In genomic region chr9:111408427-111408826, GRCm38 (mm10) we compare ENCODE assay signal across 24 mouse cellular contexts. TPM values are rescaled to one million over a fixed set of nuclear protein-coding genes. Genes with fewer than 3 reads are reported as not detected.
A peak's percentile ranks its signal among the peaks of the same experiment; 100 is the strongest.
DNase-seq lines count a peak whose midpoint lies in the region; ATAC-seq and TF ChIP-seq lines count a peak whose summit lies in the region.
"Had no signal": no experiment of that assay in that cellular context is flagged by ENCODE, and none has a peak within 500 bp of the region (broad histone marks: within the 10 kb centered on the region; RNA-seq: fewer than 3 reads in every experiment).

No protein-coding gene starts in this region.

- no peak overlapping the region for H3K27ac ChIP-seq in left cerebral cortex, adult 2 months
- H3K27ac ChIP-seq in stomach, embryonic 14.5 days (ENCODE audit: low read length) = peak overlapping the region; percentile 21; the same call in 1 of the 2 replicates
- H3K27ac ChIP-seq in stomach, postnatal 0 days (replicated peaks) = no peak overlapping the region
- no peak overlapping the region for H3K27ac ChIP-seq in kidney, embryonic 15.5 days
- H3K27ac ChIP-seq: embryonic facial prominence, embryonic 15.5 days; forebrain, embryonic 10.5 days; heart, embryonic 10.5 days; hindbrain, embryonic 12.5 days; hindbrain, postnatal 0 days had no signal

- no peak for TF ChIP-seq CTCF in left cerebral cortex, adult 2 months (IDR thresholded peaks at IDR 0.05)
- no peak for TF ChIP-seq CTCF in stomach, postnatal 0 days (IDR thresholded peaks at IDR 0.05; ENCODE audit: low read depth)

- ATAC-seq in frontal cortex, adult (ENCODE audit: low TSS enrichment) = peak; percentile 21; the same call in 1 of the 2 replicates
- ATAC-seq in stomach, embryonic 14.5 days (ENCODE audit: insufficient number of reproducible peaks, insufficient read depth, low FRiP score, low read depth) = no peak
- no peak for ATAC-seq in stomach, postnatal 0 days (ENCODE audit: low FRiP score, low TSS enrichment)
- ATAC-seq in kidney, embryonic 15.5 days (replicated peaks; ENCODE audit: low FRiP score) = no peak
- ATAC-seq: activated CD4-positive, CD25-positive, alpha-beta regulatory T cell, adult 4 months; hindbrain, postnatal 0 days; Patski had no signal

- TF ChIP-seq EP300 in stomach, postnatal 0 days (optimal IDR thresholded peaks at IDR 0.05) = no peak

- no peak overlapping the region for H3K4me3 ChIP-seq in left cerebral cortex, adult 2 months
- H3K4me3 ChIP-seq in stomach, embryonic 14.5 days (ENCODE audit: low read depth, low read length) = no peak overlapping the region
- no peak overlapping the region for H3K4me3 ChIP-seq in stomach, postnatal 0 days (ENCODE audit: low read depth, low read length)
- H3K4me3 ChIP-seq in kidney, embryonic 15.5 days (replicated peaks) = no peak overlapping the region
- H3K4me3 ChIP-seq: embryonic facial prominence, embryonic 15.5 days; erythroblast, embryonic 14.5 days; forebrain, embryonic 10.5 days; heart, embryonic 10.5 days; hindbrain, embryonic 12.5 days had no signal

- no peak overlapping the region for H3K9ac ChIP-seq in stomach, embryonic 14.5 days (replicated peaks; ENCODE audit: low read depth, low read length)
- no peak overlapping the region for H3K9ac ChIP-seq in stomach, postnatal 0 days (ENCODE audit: low read length)
- H3K9ac ChIP-seq in kidney, embryonic 15.5 days = no peak overlapping the region
- H3K9ac ChIP-seq: embryonic facial prominence, embryonic 15.5 days; hindbrain, embryonic 12.5 days had no signal

- no peaks in the 10 kb centered on the region for H3K9me3 ChIP-seq in stomach, embryonic 14.5 days (ENCODE audit: control insufficient read depth, low read depth, low read length)
- H3K9me3 ChIP-seq in stomach, postnatal 0 days (ENCODE audit: control insufficient read depth, low read length) = no peaks in the 10 kb centered on the region
- no peaks in the 10 kb centered on the region for H3K9me3 ChIP-seq in kidney, embryonic 15.5 days (replicated peaks)
- H3K9me3 ChIP-seq: embryonic facial prominence, embryonic 15.5 days; forebrain, embryonic 10.5 days; heart, embryonic 10.5 days; hindbrain, embryonic 12.5 days had no signal

- H3K36me3 ChIP-seq in stomach, embryonic 14.5 days (ENCODE audit: control insufficient read depth, insufficient read depth, low read length) = no peaks in the 10 kb centered on the region
- H3K36me3 ChIP-seq in stomach, postnatal 0 days (ENCODE audit: control insufficient read depth, insufficient read depth, low read length) = no peaks in the 10 kb centered on the region
- no peaks in the 10 kb centered on the region for H3K36me3 ChIP-seq in kidney, embryonic 15.5 days
- H3K36me3 ChIP-seq: embryonic facial prominence, embryonic 15.5 days; forebrain, embryonic 10.5 days; heart, embryonic 10.5 days; hindbrain, embryonic 12.5 days had no signal

- 68% methylated on average over 10 of the region's 10 CpGs for WGBS in stomach, embryonic 14.5 days
- WGBS in stomach, postnatal 0 days = 73% methylated on average over 10 of the region's 10 CpGs
- WGBS in kidney, embryonic 15.5 days = 71% methylated on average over 10 of the region's 10 CpGs

- peaks cover 8% of the 10 kb centered on the region for H3K4me1 ChIP-seq in stomach, embryonic 14.5 days (ENCODE audit: control insufficient read depth, insufficient read depth, low read length)
- H3K4me1 ChIP-seq in stomach, postnatal 0 days (replicated peaks; ENCODE audit: control insufficient read depth, insufficient read depth) = no peaks in the 10 kb centered on the region
- peaks cover 12% of the 10 kb centered on the region; the same call in 1 of the 2 replicates for H3K4me1 ChIP-seq in kidney, embryonic 15.5 days
- H3K4me1 ChIP-seq: forebrain, embryonic 10.5 days; heart, embryonic 10.5 days had no signal

- no peak for DNase-seq in frontal cortex, postnatal 14 days (ENCODE audit: low spot score in 2 of 2)
- DNase-seq in left cerebral cortex, postnatal 25 days (ENCODE audit: low spot score in 2 of 2) = peak; percentile 50 to 66
- DNase-seq in left cerebral cortex, adult 2 months (ENCODE audit: extremely low spot score in 1 of 2, low spot score in 2 of 2) = no peak
- DNase-seq in stomach, postnatal 0 days (ENCODE audit: low spot score) = no peak
- DNase-seq: adrenal gland, postnatal 25 days; cerebellum, adult 11 months; cerebellum, adult 8-10 months; embryo, embryonic 11 days; gastrocnemius, postnatal 10 days; heart, adult 18-20 months; heart, postnatal 4 days had no signal

- no peaks in the 10 kb centered on the region for H3K27me3 ChIP-seq in stomach, embryonic 14.5 days (ENCODE audit: control insufficient read depth, insufficient read depth, low read length)
- no peaks in the 10 kb centered on the region for H3K27me3 ChIP-seq in stomach, postnatal 0 days (ENCODE audit: control insufficient read depth, insufficient read depth, low read length)
- H3K27me3 ChIP-seq in kidney, embryonic 15.5 days = no peaks in the 10 kb centered on the region
- H3K27me3 ChIP-seq: CH12.LX; embryonic facial prominence, embryonic 15.5 days; hindbrain, embryonic 12.5 days; Patski had no signal

- intact Hi-C loops in left cerebral cortex, postnatal 25 days (cut with DNase I) = loop anchor here (2.0 kb wide), 1 partner anchor 26 kb away; no protein-coding TSS in a partner anchor
- intact Hi-C loops in left cerebral cortex, adult 2 months (cut with DNase I) = no loop called here

- no peak overlapping the region for H3K4me2 ChIP-seq in stomach, embryonic 14.5 days (replicated peaks; ENCODE audit: low read depth, low read length)
- H3K4me2 ChIP-seq in stomach, postnatal 0 days (replicated peaks; ENCODE audit: low read depth) = no peak overlapping the region
- H3K4me2 ChIP-seq in kidney, embryonic 15.5 days = no peak overlapping the region
- H3K4me2 ChIP-seq: embryonic facial prominence, embryonic 15.5 days; hindbrain, embryonic 12.5 days had no signal

RNA-seq across cellular contexts. Expression of gene Dclk3, which starts 30.5 kb away (rescaled TPM):
- total RNA-seq in left cerebral cortex, postnatal 25 days (2021) = 10 to 100 TPM; 55.1 to 60.7 TPM
- total RNA-seq in left cerebral cortex, adult 2 months (2021) = 10 to 100 TPM; 50.8 to 54.7 TPM
- polyA plus RNA-seq in stomach, embryonic 14.5 days (2014; fragmentation: Nextera tagmentation; extraction: Ambion mirVana) = 0.29 and 0.46 TPM in 2 replicates
- 0.35 and 0.44 TPM in 2 replicates for polyA plus RNA-seq in stomach, postnatal 0 days (2015; fragmentation: Nextera tagmentation; extraction: Ambion mirVana)
- polyA plus RNA-seq in kidney, embryonic 15.5 days (2015; fragmentation: Nextera tagmentation; extraction: Ambion mirVana) = 3.2 TPM in 2 replicates
- total RNA-seq: common myeloid progenitor, adult 5-6 weeks had no signal
- polyA plus RNA-seq: activated CD4-positive, CD25-positive, alpha-beta regulatory T cell, adult 4 months; erythroblast, embryonic 14.5 days had no signal

Comparison
In these comparisons a context has a peak if more than half of its experiments do, and no peak if none do; other contexts are left out.
1. DNase-seq: peak in left cerebral cortex, postnatal 25 days (2 of 2); none in frontal cortex, postnatal 14 days (0 of 2), left cerebral cortex, adult 2 months (0 of 2) and stomach, postnatal 0 days (single experiment).